Mouse (Mus musculus): ENCODE results near the gene Yif1b.

- TF ChIP-seq HCFC1 (IDR thresholded peaks at IDR 0.05; ENCODE audit: borderline replicate concordance, insufficient read depth, low read length) (no peak), CHD2 (IDR thresholded peaks at IDR 0.05; ENCODE audit: low read depth, low read length) (no peak)
These were observed 24.0 kb downstream of the Yif1b start for GRCm38 (mm10) chr7:29262151-29262550.

Data from ES-E14 (cell line).